In genomic region chr6:55090639-55091038, GRCm38 (mm10) we compare ENCODE assay signal across 11 mouse cellular contexts. TPM values are rescaled to one million over a fixed set of nuclear protein-coding genes. Genes with fewer than 3 reads are reported as not detected.
DNase-seq lines count a peak whose midpoint lies in the region; TF ChIP-seq lines count a peak whose summit lies in the region.
"Had no signal": no experiment of that assay in that cellular context is flagged by ENCODE, and none has a peak within 500 bp of the region (broad histone marks: within the 10 kb centered on the region; RNA-seq: fewer than 3 reads in every experiment).

No protein-coding gene starts in this region.

- no peaks in the 10 kb centered on the region for H3K9me3 ChIP-seq in CH12.LX (replicated peaks; ENCODE audit: low read length)
- H3K9me3 ChIP-seq: liver, embryonic 13.5 days had no signal

- in situ Hi-C loops in CH12.LX (cut with MboI; ENCODE audit: low pct_ligation_motif_present, low pct_unique_long_range_greater_than_20kb, low sequenced_read_pairs) = no loop called here

- no peak for TF ChIP-seq POLR2A in CH12.LX (IDR thresholded peaks at IDR 0.05; ENCODE audit: low read depth, low read length)
- TF ChIP-seq POLR2A in cortical plate, adult 2 months (IDR thresholded peaks at IDR 0.05; ENCODE audit: extremely low read depth, insufficient read depth, low read length) = no peak

- no peak overlapping the region for H3K4me3 ChIP-seq in layer of hippocampus, adult 2 months
- H3K4me3 ChIP-seq in CH12.LX (replicated peaks in 1 of 3; ENCODE audit: low read depth in 2 of 3, low read length in 2 of 3, poor library complexity in 1 of 3) = no peak overlapping the region
- H3K4me3 ChIP-seq in cortical plate, adult 2 months (ENCODE audit: insufficient read depth, low read length) = no peak overlapping the region
- H3K4me3 ChIP-seq in left cerebral cortex, adult 2 months = no peak overlapping the region
- H3K4me3 ChIP-seq: liver, embryonic 13.5 days had no signal

- TF ChIP-seq RAD21 in CH12.LX (IDR thresholded peaks at IDR 0.05; ENCODE audit: low read depth, low read length) = peak; percentile 17

- no peak overlapping the region for H3K9ac ChIP-seq in CH12.LX (ENCODE audit: insufficient read depth, low read depth)
- H3K9ac ChIP-seq: liver, embryonic 13.5 days had no signal

- H3K4me2 ChIP-seq in CH12.LX (ENCODE audit: insufficient read depth, low read depth, poor library complexity, severe bottlenecking) = no peak overlapping the region
- H3K4me2 ChIP-seq: liver, embryonic 13.5 days had no signal

- dilution Hi-C loops in CH12.LX (cut with MboI; ENCODE audit: extremely low pct_ligation_motif_present, extremely low pct_unique_long_range_greater_than_20kb, low sequenced_read_pairs) = no loop called here

- peaks cover 1% of the 10 kb centered on the region for H3K27me3 ChIP-seq in CH12.LX (replicated peaks)
- H3K27me3 ChIP-seq: liver, embryonic 13.5 days had no signal

- H3K4me1 ChIP-seq in CH12.LX (ENCODE audit: control insufficient read depth in 1 of 2, insufficient read depth in 2 of 2) = peaks cover 0 to 8% of the 10 kb centered on the region in 2 experiments; a peak in 3 of 4 replicates
- H3K4me1 ChIP-seq in cortical plate, adult 2 months (ENCODE audit: control insufficient read depth, insufficient read depth, low read length) = no peaks in the 10 kb centered on the region
- H3K4me1 ChIP-seq: liver, embryonic 13.5 days had no signal

- no peaks in the 10 kb centered on the region for H3K36me3 ChIP-seq in CH12.LX (replicated peaks in 1 of 2; ENCODE audit: control insufficient read depth in 1 of 2, insufficient read depth in 1 of 2, low read length in 1 of 2)
- H3K36me3 ChIP-seq: liver, embryonic 13.5 days had no signal

- DNase-seq in adrenal gland, postnatal 10 days = peak; percentile 11
- no peak for DNase-seq in adrenal gland, adult 18-20 months (ENCODE audit: low spot score in 2 of 2)
- DNase-seq in layer of hippocampus, adult 2 months (ENCODE audit: low spot score in 2 of 2) = no peak
- DNase-seq in layer of hippocampus, adult 8-10 months (ENCODE audit: low spot score in 2 of 2) = no peak
- no peak for DNase-seq in CH12.LX (ENCODE audit: extremely low read depth)
- no peak for DNase-seq in frontal cortex, postnatal 10 days (ENCODE audit: low spot score in 2 of 2)
- DNase-seq in left cerebral cortex, adult 2 months (ENCODE audit: extremely low spot score in 1 of 2, low spot score in 2 of 2) = no peak
- DNase-seq: cerebellum, postnatal 36 days; liver, embryonic 13.5 days; right cerebral cortex, postnatal 4 days had no signal

- H3K27ac ChIP-seq in layer of hippocampus, adult 2 months = no peak overlapping the region
- H3K27ac ChIP-seq in CH12.LX (ENCODE audit: insufficient read depth, low read depth) = no peak overlapping the region
- no peak overlapping the region for H3K27ac ChIP-seq in cortical plate, adult 2 months (ENCODE audit: insufficient read depth, low read length)
- H3K27ac ChIP-seq in left cerebral cortex, adult 2 months = no peak overlapping the region
- H3K27ac ChIP-seq: liver, embryonic 13.5 days had no signal

- no peaks in the 10 kb centered on the region for H3K79me2 ChIP-seq in CH12.LX (replicated peaks; ENCODE audit: control insufficient read depth, extremely low read depth, insufficient read depth, poor library complexity, severe bottlenecking)

- TF ChIP-seq EP300 in CH12.LX (IDR thresholded peaks at IDR 0.05; ENCODE audit: low read length) = no peak

- intact Hi-C loops in left cerebral cortex, adult 2 months (cut with DNase I) = no loop called here

- peak; percentile 46 for TF ChIP-seq CTCF in layer of hippocampus, adult 2 months (conservative IDR thresholded peaks at IDR 0.05)
- peak in 1 of 2 experiments; percentile 55; a peak in 2 of 4 replicates for TF ChIP-seq CTCF in CH12.LX (conservative IDR thresholded peaks at IDR 0.05 in 1 of 2, IDR thresholded peaks at IDR 0.05 in 1 of 2; ENCODE audit: low read depth in 2 of 2, low read length in 2 of 2)
- TF ChIP-seq CTCF in cortical plate, adult 2 months (IDR thresholded peaks at IDR 0.05; ENCODE audit: extremely low read depth, insufficient read depth, low read length) = 0 out of 2 replicates have a peak, but pooled peaks have one; percentile 3
- TF ChIP-seq CTCF in left cerebral cortex, adult 2 months (IDR thresholded peaks at IDR 0.05) = no peak; the same call in 1 of the 2 replicates

TF ChIP-seq in CH12.LX, 34 proteins besides CTCF, POLR2A, EP300 and RAD21:
- TF ChIP-seq ZNF384 (IDR thresholded peaks at IDR 0.05; ENCODE audit: low read depth, low read length) (no peak), SMC3 (IDR thresholded peaks at IDR 0.05; ENCODE audit: low read depth, low read length) (peak; percentile 32), SIN3A (IDR thresholded peaks at IDR 0.05; ENCODE audit: low read length) (no peak), USF2 (conservative IDR thresholded peaks at IDR 0.05; ENCODE audit: low read depth, low read length) (no peak), MEF2A (IDR thresholded peaks at IDR 0.05; ENCODE audit: borderline replicate concordance, low read depth, low read length) (no peak), NRF1 (IDR thresholded peaks at IDR 0.05; ENCODE audit: low read depth, low read length) (no peak), ELF1 (IDR thresholded peaks at IDR 0.05; ENCODE audit: low read depth, low read length) (no peak)

RNA-seq across cellular contexts. Expression of gene Crhr2, which starts 42.2 kb away (rescaled TPM):
- total RNA-seq in adrenal gland, postnatal 10 days (2021) = 1 to 10 TPM in 1 of 2 experiments, under 1 TPM in 1; 0.33 to 2.0 TPM
- under 1 TPM in 1 of 2 experiments, not detected in 1; 0.35 TPM for total RNA-seq in adrenal gland, adult 18-20 months (2021)
- total RNA-seq in layer of hippocampus, adult 2 months (2021) = 1 to 10 TPM; 2.8 to 4.2 TPM
- 1 to 10 TPM; 4.0 to 5.9 (median 5.3) TPM for total RNA-seq in layer of hippocampus, adult 8-10 months (2022)
- not detected in 2 replicates for total RNA-seq in CH12.LX (2012; rRNA removed)
- total RNA-seq in CH12.LX (2014; rRNA removed) = not detected in 2 replicates
- polyA plus RNA-seq in CH12.LX (2012; ENCODE audit: insufficient read length, low read depth) = not detected in 2 replicates
- polyA plus RNA-seq in cortical plate, adult 2 months (2012; rRNA removed) = 2.0 and 2.3 TPM in 2 replicates
- 1 to 10 TPM; 2.7 to 2.9 TPM for total RNA-seq in left cerebral cortex, adult 2 months (2021)

RNA-seq across cellular contexts. Expression of gene Gars, which starts 52.8 kb away (rescaled TPM):
- 100 to 1,000 TPM; 127 to 132 TPM for total RNA-seq in adrenal gland, postnatal 10 days (2021)
- 10 to 100 TPM; 72.0 to 86.6 TPM for total RNA-seq in adrenal gland, adult 18-20 months (2021)
- total RNA-seq in layer of hippocampus, adult 2 months (2021) = 100 to 1,000 TPM; 131 to 134 TPM
- 100 to 1,000 TPM; 125 to 137 (median 130) TPM for total RNA-seq in layer of hippocampus, adult 8-10 months (2022)
- total RNA-seq in CH12.LX (2012; rRNA removed) = 238 and 329 TPM in 2 replicates
- total RNA-seq in CH12.LX (2014; rRNA removed) = 432 and 457 TPM in 2 replicates
- polyA plus RNA-seq in CH12.LX (2012; ENCODE audit: insufficient read length, low read depth) = 341 and 354 TPM in 2 replicates
- 96.8 and 99.2 TPM in 2 replicates for polyA plus RNA-seq in cortical plate, adult 2 months (2012; rRNA removed)
- 100 to 1,000 TPM; 134 to 142 TPM for total RNA-seq in left cerebral cortex, adult 2 months (2021)
